Mouse (Mus musculus) lung, adult 2 months (tissue): Measurements from ENCODE around the gene Irx1.

Experiments used
- CTCF ChIP-seq: fragments of 200-500 bp; IDR thresholded peaks from 2 replicates; pipeline ENCODE4 v1.5.1; 2011; ENCODE audit warnings: mild to moderate bottlenecking, low read length, control low read depth; ENCODE audit not compliant: insufficient read depth
- POLR2A ChIP-seq: fragments of 200-500 bp; IDR thresholded peaks from 2 replicates; pipeline ENCODE4 v1.6.1; 2011; ENCODE audit warnings: low read depth, mild to moderate bottlenecking, control low read depth, low read length, borderline replicate concordance; ENCODE audit errors: extremely low read depth

DNA sequence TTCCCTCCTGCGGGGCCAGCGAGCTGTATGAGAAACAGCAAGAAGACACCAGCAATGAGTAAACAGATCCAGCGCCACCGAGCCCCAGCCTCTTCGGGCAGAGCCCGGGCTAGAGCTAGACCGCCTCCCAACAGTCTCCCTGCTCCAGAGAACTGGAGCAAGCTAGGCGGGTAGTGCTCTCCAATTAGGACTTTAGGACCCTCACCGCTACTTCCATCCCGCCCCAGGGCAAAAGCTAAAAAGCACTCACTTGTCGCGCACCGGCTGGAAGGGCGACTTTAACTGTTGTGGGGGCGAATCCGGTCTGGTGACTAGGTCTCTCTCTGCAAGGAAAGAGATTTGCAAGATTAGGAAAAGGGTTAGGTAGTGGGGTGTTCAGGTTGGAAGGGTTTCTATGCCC is 4.9 kb downstream of the Irx1 start:
- no peak for TF ChIP-seq POLR2A
- no peak for TF ChIP-seq CTCF
